Mouse (Mus musculus): Measurements from ENCODE around the gene Clic6. TPM values are rescaled to one million over a fixed set of nuclear protein-coding genes. Genes with fewer than 3 reads are reported as not detected.

Clic6 gene
- polyA plus RNA-seq, 1 experiment from 2014 or later = 57.4 TPM

- Histone ChIP-seq H3K4me1 (ENCODE audit: control insufficient read depth, insufficient read depth, low read length) (peaks cover 3% of the 10 kb centered on the region; the same call in 1 of the 2 replicates), H3K4me2 (ENCODE audit: low read depth, low read length) (no peak overlapping the region), H3K27ac (ENCODE audit: low read length) (no peak overlapping the region), H3K9ac (ENCODE audit: low read depth, low read length) (no peak overlapping the region), H3K27me3 (replicated peaks; ENCODE audit: control insufficient read depth, insufficient read depth, low read length) (no peaks in the 10 kb centered on the region), H3K36me3 (ENCODE audit: control insufficient read depth, insufficient read depth, low read length) (no peaks in the 10 kb centered on the region), H3K4me3 (ENCODE audit: low read length) (no peak overlapping the region), H3K9me3 (ENCODE audit: control insufficient read depth, low read length) (no peaks in the 10 kb centered on the region)
- ATAC-seq = no peak
- 53% methylated on average over 4 of the region's 4 CpGs for WGBS
These were observed 2.0 kb downstream of the Clic6 start for GRCm38 (mm10) chr16:92487489-92487888.

GRCm38 (mm10) chr16:92488456-92488855 lies 2.9 kb downstream of the Clic6 start:
- no peak overlapping the region for H3K27ac ChIP-seq (ENCODE audit: low read length)
- peaks cover 8% of the 10 kb centered on the region; the same call in 1 of the 2 replicates for H3K4me1 ChIP-seq (ENCODE audit: control insufficient read depth, insufficient read depth, low read length)
- no peaks in the 10 kb centered on the region for H3K36me3 ChIP-seq (ENCODE audit: control insufficient read depth, insufficient read depth, low read length)
- no peaks in the 10 kb centered on the region for H3K9me3 ChIP-seq (ENCODE audit: control insufficient read depth, low read length)
- no peak overlapping the region for H3K4me3 ChIP-seq (ENCODE audit: low read length)
- no peak for ATAC-seq
- no peaks in the 10 kb centered on the region for H3K27me3 ChIP-seq (replicated peaks; ENCODE audit: control insufficient read depth, insufficient read depth, low read length)
- no peak overlapping the region for H3K9ac ChIP-seq (ENCODE audit: low read depth, low read length)
- 90% methylated on average over 5 of the region's 5 CpGs for WGBS
- H3K4me2 ChIP-seq (ENCODE audit: low read depth, low read length) = no peak overlapping the region

- Histone ChIP-seq H3K4me3 (ENCODE audit: low read length) (no peak overlapping the region), H3K9me3 (ENCODE audit: control insufficient read depth, low read length) (no peaks in the 10 kb centered on the region), H3K27me3 (replicated peaks; ENCODE audit: control insufficient read depth, insufficient read depth, low read length) (no peaks in the 10 kb centered on the region), H3K36me3 (ENCODE audit: control insufficient read depth, insufficient read depth, low read length) (no peaks in the 10 kb centered on the region), H3K4me2 (ENCODE audit: low read depth, low read length) (no peak overlapping the region), H3K4me1 (ENCODE audit: control insufficient read depth, insufficient read depth, low read length) (peaks cover 9% of the 10 kb centered on the region; the same call in 1 of the 2 replicates), H3K9ac (ENCODE audit: low read depth, low read length) (no peak overlapping the region), H3K27ac (ENCODE audit: low read length) (peak overlapping the region; percentile 73)
- WGBS = 61% methylated on average over 9 of the region's 9 CpGs
- ATAC-seq = peak; percentile 28
These were observed 3.8 kb downstream of the Clic6 start for GRCm38 (mm10) chr16:92489356-92489755.

GRCm38 (mm10) chr16:92497851-92498588 lies 12.5 kb downstream of the Clic6 start:
- H3K4me3 ChIP-seq (ENCODE audit: low read length) = peak overlapping the region; percentile 66
- H3K4me1 ChIP-seq (ENCODE audit: control insufficient read depth, insufficient read depth, low read length) = peaks cover 15% of the 10 kb centered on the region; the same call in 1 of the 2 replicates
- H3K27ac ChIP-seq (ENCODE audit: low read length) = peak overlapping the region; percentile 80
- H3K27me3 ChIP-seq (replicated peaks; ENCODE audit: control insufficient read depth, insufficient read depth, low read length) = peaks cover 6% of the 10 kb centered on the region; the same call in 1 of the 2 replicates
- peak overlapping the region; percentile 83 for H3K9ac ChIP-seq (ENCODE audit: low read depth, low read length)
- H3K36me3 ChIP-seq (ENCODE audit: control insufficient read depth, insufficient read depth, low read length) = no peaks in the 10 kb centered on the region
- peak overlapping the region; percentile 82 for H3K4me2 ChIP-seq (ENCODE audit: low read depth, low read length)
- H3K9me3 ChIP-seq (ENCODE audit: control insufficient read depth, low read length) = no peaks in the 10 kb centered on the region
- no peak for ATAC-seq
- WGBS = 9% methylated on average over 26 of the region's 26 CpGs

- Histone ChIP-seq H3K36me3 (ENCODE audit: control insufficient read depth, insufficient read depth, low read length) (no peaks in the 10 kb centered on the region), H3K4me2 (ENCODE audit: low read depth, low read length) (peak overlapping the region; percentile 82), H3K27me3 (replicated peaks; ENCODE audit: control insufficient read depth, insufficient read depth, low read length) (peaks cover 6% of the 10 kb centered on the region; the same call in 1 of the 2 replicates), H3K9ac (ENCODE audit: low read depth, low read length) (peak overlapping the region; percentile 83), H3K4me3 (ENCODE audit: low read length) (peak overlapping the region; percentile 66), H3K27ac (ENCODE audit: low read length) (peak overlapping the region; percentile 80), H3K9me3 (ENCODE audit: control insufficient read depth, low read length) (no peaks in the 10 kb centered on the region), H3K4me1 (ENCODE audit: control insufficient read depth, insufficient read depth, low read length) (peaks cover 10% of the 10 kb centered on the region; the same call in 1 of the 2 replicates)
- ATAC-seq = peak; percentile 61
- 0% methylated on average over 33 of the region's 34 CpGs for WGBS
These were observed 13.0 kb downstream of the Clic6 start for GRCm38 (mm10) chr16:92498589-92498981.

GRCm38 (mm10) chr16:92499324-92499723 lies 13.8 kb downstream of the Clic6 start:
- 16% methylated on average over 15 of the region's 15 CpGs for WGBS

GRCm38 (mm10) chr16:92500534-92500933 lies 15.0 kb downstream of the Clic6 start:
- peak; percentile 37; the same call in 1 of the 2 replicates for ATAC-seq
- peak overlapping the region; percentile 39 for H3K4me3 ChIP-seq (ENCODE audit: low read length)
- H3K4me1 ChIP-seq (ENCODE audit: control insufficient read depth, insufficient read depth, low read length) = 0 out of 2 replicates have a peak, but pooled peaks cover 10% of the 10 kb centered on the region
- H3K9ac ChIP-seq (ENCODE audit: low read depth, low read length) = peak overlapping the region; percentile 47
- H3K4me2 ChIP-seq (ENCODE audit: low read depth, low read length) = peak overlapping the region; percentile 82
- H3K36me3 ChIP-seq (ENCODE audit: control insufficient read depth, insufficient read depth, low read length) = no peaks in the 10 kb centered on the region
- peak overlapping the region; percentile 64 for H3K27ac ChIP-seq (ENCODE audit: low read length)
- peaks cover 6% of the 10 kb centered on the region; the same call in 1 of the 2 replicates for H3K27me3 ChIP-seq (replicated peaks; ENCODE audit: control insufficient read depth, insufficient read depth, low read length)
- H3K9me3 ChIP-seq (ENCODE audit: control insufficient read depth, low read length) = no peaks in the 10 kb centered on the region
- WGBS = 65% methylated on average over 8 of the region's 8 CpGs

More at GRCm38 (mm10) chr16:92499324-92499723, 13.8 kb downstream of the Clic6 start:
- 0 out of 2 replicates have a peak, but pooled peaks cover 10% of the 10 kb centered on the region for H3K4me1 ChIP-seq (ENCODE audit: control insufficient read depth, insufficient read depth, low read length)
- H3K9ac ChIP-seq (ENCODE audit: low read depth, low read length) = peak overlapping the region; percentile 83
- peaks cover 6% of the 10 kb centered on the region; the same call in 1 of the 2 replicates for H3K27me3 ChIP-seq (replicated peaks; ENCODE audit: control insufficient read depth, insufficient read depth, low read length)
- no peak for ATAC-seq
- peak overlapping the region; percentile 82 for H3K4me2 ChIP-seq (ENCODE audit: low read depth, low read length)
- no peaks in the 10 kb centered on the region for H3K36me3 ChIP-seq (ENCODE audit: control insufficient read depth, insufficient read depth, low read length)
- H3K9me3 ChIP-seq (ENCODE audit: control insufficient read depth, low read length) = no peaks in the 10 kb centered on the region
- peak overlapping the region; percentile 80 for H3K27ac ChIP-seq (ENCODE audit: low read length)
- peak overlapping the region; percentile 66 for H3K4me3 ChIP-seq (ENCODE audit: low read length)

- Histone ChIP-seq H3K36me3 (ENCODE audit: control insufficient read depth, insufficient read depth, low read length) (no peaks in the 10 kb centered on the region), H3K27me3 (replicated peaks; ENCODE audit: control insufficient read depth, insufficient read depth, low read length) (peaks cover 6% of the 10 kb centered on the region; the same call in 1 of the 2 replicates), H3K9me3 (ENCODE audit: control insufficient read depth, low read length) (no peaks in the 10 kb centered on the region), H3K27ac (ENCODE audit: low read length) (no peak overlapping the region), H3K9ac (ENCODE audit: low read depth, low read length) (no peak overlapping the region), H3K4me2 (ENCODE audit: low read depth, low read length) (no peak overlapping the region), H3K4me1 (ENCODE audit: control insufficient read depth, insufficient read depth, low read length) (0 out of 2 replicates have a peak, but pooled peaks cover 7% of the 10 kb centered on the region), H3K4me3 (ENCODE audit: low read length) (no peak overlapping the region)
- WGBS = 57% methylated on average over 5 of the region's 5 CpGs
- ATAC-seq = no peak
These were observed 17.6 kb downstream of the Clic6 start for GRCm38 (mm10) chr16:92503105-92503504.

- Histone ChIP-seq H3K9me3 (ENCODE audit: control insufficient read depth, low read length) (no peaks in the 10 kb centered on the region), H3K36me3 (ENCODE audit: control insufficient read depth, insufficient read depth, low read length) (no peaks in the 10 kb centered on the region), H3K4me1 (ENCODE audit: control insufficient read depth, insufficient read depth, low read length) (0 out of 2 replicates have a peak, but pooled peaks cover 4% of the 10 kb centered on the region), H3K9ac (ENCODE audit: low read depth, low read length) (no peak overlapping the region), H3K27ac (ENCODE audit: low read length) (no peak overlapping the region), H3K27me3 (replicated peaks; ENCODE audit: control insufficient read depth, insufficient read depth, low read length) (no peaks in the 10 kb centered on the region), H3K4me2 (ENCODE audit: low read depth, low read length) (no peak overlapping the region), H3K4me3 (ENCODE audit: low read length) (no peak overlapping the region)
- 87% methylated on average over 4 of the region's 4 CpGs for WGBS
- no peak for ATAC-seq
These were observed 22.0 kb downstream of the Clic6 start for GRCm38 (mm10) chr16:92507573-92507972.

Data from intestine, embryonic 16.5 days (tissue).